Comparison of ENCODE assay signal across 26 mouse cellular contexts in the genomic region with DNA sequence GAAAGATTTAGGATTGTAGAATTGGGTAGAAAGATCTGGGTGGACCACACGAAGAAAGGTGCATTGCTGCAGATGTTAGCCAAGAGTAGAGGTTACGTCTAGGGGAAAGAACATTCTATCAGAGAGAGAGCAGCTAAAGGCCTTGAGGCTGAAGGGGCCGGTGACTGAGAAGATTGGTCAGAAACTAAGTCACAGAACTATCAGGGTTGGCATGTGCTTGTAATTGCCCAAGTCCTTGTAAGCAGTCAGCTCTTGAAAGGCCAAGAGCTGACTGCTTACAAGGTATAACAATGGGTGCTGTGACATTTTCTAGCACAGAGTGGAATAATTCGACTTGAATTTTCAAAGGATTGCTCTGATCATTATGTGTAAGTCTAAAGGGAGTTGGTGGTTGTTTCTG.
"Had no signal": no experiment of that assay in that cellular context is flagged by ENCODE, and none has a peak within 500 bp of the region (broad histone marks: within the 10 kb centered on the region; RNA-seq: fewer than 3 reads in every experiment).

No protein-coding gene starts in this region.

- H3K4me3 ChIP-seq: heart, adult 2 months; heart, embryonic 13.5 days; heart, embryonic 15.5 days; hindbrain, embryonic 13.5 days; hindbrain, embryonic 15.5 days; kidney, embryonic 15.5 days; limb, embryonic 13.5 days; limb, embryonic 15.5 days; liver, embryonic 12.5 days had no signal

- H3K27me3 ChIP-seq: heart, embryonic 13.5 days; heart, embryonic 15.5 days; hindbrain, embryonic 13.5 days; hindbrain, embryonic 15.5 days; kidney, embryonic 15.5 days; limb, embryonic 13.5 days; limb, embryonic 15.5 days; liver, embryonic 12.5 days had no signal

- ATAC-seq: hindbrain, postnatal 0 days; intestine, embryonic 16.5 days; liver, embryonic 12.5 days had no signal

- H3K9me3 ChIP-seq: heart, embryonic 13.5 days; heart, embryonic 15.5 days; hindbrain, embryonic 13.5 days; hindbrain, embryonic 15.5 days; kidney, embryonic 15.5 days; limb, embryonic 13.5 days; limb, embryonic 15.5 days; liver, embryonic 12.5 days had no signal

- H3K27ac ChIP-seq: heart, adult 2 months; heart, embryonic 13.5 days; heart, embryonic 15.5 days; hindbrain, embryonic 13.5 days; hindbrain, embryonic 15.5 days; hindbrain, postnatal 0 days; kidney, embryonic 15.5 days; kidney, postnatal 0 days; limb, embryonic 13.5 days; limb, embryonic 15.5 days; liver, embryonic 12.5 days had no signal

- H3K36me3 ChIP-seq: heart, embryonic 15.5 days; hindbrain, embryonic 13.5 days; hindbrain, embryonic 15.5 days; kidney, embryonic 15.5 days; limb, embryonic 13.5 days; limb, embryonic 15.5 days; liver, embryonic 12.5 days had no signal

- H3K9ac ChIP-seq: heart, embryonic 13.5 days; heart, embryonic 15.5 days; hindbrain, embryonic 13.5 days; hindbrain, embryonic 15.5 days; kidney, embryonic 15.5 days; limb, embryonic 13.5 days; limb, embryonic 15.5 days; liver, embryonic 12.5 days had no signal

- H3K4me2 ChIP-seq: heart, embryonic 11.5 days; heart, embryonic 13.5 days; heart, embryonic 15.5 days; hindbrain, embryonic 13.5 days; hindbrain, embryonic 15.5 days; kidney, embryonic 15.5 days; limb, embryonic 13.5 days; limb, embryonic 15.5 days; liver, embryonic 12.5 days had no signal

- DNase-seq: gastrocnemius, postnatal 14 days; gastrocnemius, postnatal 36 days; heart, adult 11 months; heart, adult 2 months; heart, postnatal 14 days; heart, postnatal 36 days; kidney, adult 11 months; kidney, adult 2 months; kidney, adult 9 months; kidney, postnatal 14 days; kidney, postnatal 36 days; layer of hippocampus, adult 9-11 months; layer of hippocampus, postnatal 36 days; left cerebral cortex, postnatal 4 days had no signal

- H3K4me1 ChIP-seq: heart, embryonic 13.5 days; heart, embryonic 15.5 days; hindbrain, embryonic 13.5 days; hindbrain, embryonic 15.5 days; kidney, embryonic 15.5 days; limb, embryonic 13.5 days; limb, embryonic 15.5 days; liver, embryonic 12.5 days had no signal
